Comparison of ENCODE assay signal across 26 mouse cellular contexts in genomic region chr10:80990406-80990805, GRCm38 (mm10). TPM values are rescaled to one million over a fixed set of nuclear protein-coding genes. Genes with fewer than 3 reads are reported as not detected.
DNase-seq lines count a peak whose midpoint lies in the region; ATAC-seq and TF ChIP-seq lines count a peak whose summit lies in the region.
"Had no signal": no experiment of that assay in that cellular context is flagged by ENCODE, and none has a peak within 500 bp of the region (broad histone marks: within the 10 kb centered on the region; RNA-seq: fewer than 3 reads in every experiment).

No protein-coding gene starts in this region.

- no peaks in the 10 kb centered on the region for H3K9me3 ChIP-seq in lung, postnatal 0 days (ENCODE audit: low read length)
- H3K9me3 ChIP-seq in heart, embryonic 10.5 days: no peaks in the 10 kb centered on the region
- H3K9me3 ChIP-seq: embryonic facial prominence, embryonic 10.5 days; forebrain, embryonic 15.5 days; heart, embryonic 13.5 days; limb, embryonic 15.5 days; neural tube, embryonic 13.5 days had no signal

- H3K9ac ChIP-seq in lung, postnatal 0 days (replicated peaks; ENCODE audit: low read depth): no peak overlapping the region
- H3K9ac ChIP-seq: forebrain, embryonic 15.5 days; heart, embryonic 13.5 days; limb, embryonic 15.5 days; liver, embryonic 14.5 days; lung, embryonic 14.5 days; neural tube, embryonic 13.5 days had no signal

- TF ChIP-seq POLR2A in spleen, adult 2 months (IDR thresholded peaks at IDR 0.05; ENCODE audit: low read depth, low read length): no peak

- WGBS in lung, postnatal 0 days: 74% methylated on average over 7 of the region's 7 CpGs
- 23% methylated on average over 7 of the region's 7 CpGs for WGBS in spleen, adult 2 months
- WGBS in heart, embryonic 10.5 days: 65% methylated on average over 7 of the region's 7 CpGs

- H3K36me3 ChIP-seq in lung, postnatal 0 days (ENCODE audit: insufficient read depth, low read length): no peaks in the 10 kb centered on the region
- H3K36me3 ChIP-seq in spleen, adult 2 months (ENCODE audit: control insufficient read depth, insufficient read depth, low read length): no peaks in the 10 kb centered on the region
- no peaks in the 10 kb centered on the region for H3K36me3 ChIP-seq in heart, embryonic 10.5 days
- H3K36me3 ChIP-seq: embryonic facial prominence, embryonic 10.5 days; forebrain, embryonic 15.5 days; heart, embryonic 13.5 days; limb, embryonic 15.5 days; neural tube, embryonic 13.5 days had no signal

- peak; percentile 6 for DNase-seq in lung, postnatal 10 days
- DNase-seq in lung, postnatal 0 days (ENCODE audit: low spot score): no peak
- DNase-seq in spleen, adult 2 months (ENCODE audit: low read depth in 1 of 2, low spot score in 2 of 2): peak in 1 of 2 experiments; percentile 58
- DNase-seq in thymus, postnatal 10 days (ENCODE audit: low spot score in 2 of 2): peak; percentile 54
- no peak for DNase-seq in right cerebral cortex, postnatal 4 days
- no peak for DNase-seq in layer of hippocampus, adult 18-20 months (ENCODE audit: low spot score in 2 of 2)
- DNase-seq in heart, embryonic 10.5 days (ENCODE audit: low spot score): no peak
- DNase-seq: adrenal gland, postnatal 14 days; cerebellum, adult 9-10 months; gastrocnemius, postnatal 14 days; heart, adult 11 months; heart, postnatal 14 days; kidney, adult 18-20 months; left cerebral cortex, postnatal 4 days; lung, postnatal 4 days had no signal

- H3K4me1 ChIP-seq in lung, postnatal 0 days (ENCODE audit: insufficient read depth, low read depth, low read length): peaks cover 4% of the 10 kb centered on the region; the same call in 1 of the 2 replicates
- peaks cover 25% of the 10 kb centered on the region; the same call in 1 of the 2 replicates for H3K4me1 ChIP-seq in spleen, adult 2 months (ENCODE audit: control insufficient read depth, insufficient read depth, insufficient read length)
- H3K4me1 ChIP-seq in heart, embryonic 10.5 days: peaks cover 27% of the 10 kb centered on the region

- TF ChIP-seq CTCF in lung, postnatal 0 days (IDR thresholded peaks at IDR 0.05): no peak
- TF ChIP-seq CTCF in spleen, adult 2 months (IDR thresholded peaks at IDR 0.05; ENCODE audit: extremely low read depth, insufficient read depth, insufficient read length, insufficient replicate concordance): no peak

- H3K27ac ChIP-seq in lung, postnatal 0 days (ENCODE audit: low read length): no peak overlapping the region
- 0 out of 2 replicates have a peak overlapping the region, but pooled peaks have one; percentile 16 for H3K27ac ChIP-seq in spleen, adult 2 months (ENCODE audit: insufficient read depth, low read length)
- no peak overlapping the region for H3K27ac ChIP-seq in heart, embryonic 10.5 days
- H3K27ac ChIP-seq: embryonic facial prominence, embryonic 10.5 days; forebrain, embryonic 15.5 days; heart, embryonic 13.5 days; kidney, postnatal 0 days; limb, embryonic 15.5 days; liver, embryonic 14.5 days; neural tube, embryonic 13.5 days had no signal

- TF ChIP-seq EP300 in lung, postnatal 0 days (IDR thresholded peaks at IDR 0.05): no peak

- no peak overlapping the region for H3K4me3 ChIP-seq in lung, postnatal 0 days (ENCODE audit: low read depth, low read length)
- H3K4me3 ChIP-seq in spleen, adult 2 months (ENCODE audit: extremely low read depth, insufficient read depth, insufficient read length): no peak overlapping the region
- no peak overlapping the region for H3K4me3 ChIP-seq in heart, embryonic 10.5 days
- H3K4me3 ChIP-seq: embryonic facial prominence, embryonic 10.5 days; forebrain, embryonic 15.5 days; heart, embryonic 13.5 days; limb, embryonic 15.5 days; neural tube, embryonic 13.5 days had no signal

- no peak for ATAC-seq in lung, postnatal 0 days
- ATAC-seq: forebrain, embryonic 15.5 days had no signal

- no peak overlapping the region for H3K4me2 ChIP-seq in lung, postnatal 0 days (replicated peaks; ENCODE audit: low read depth, low read length)
- H3K4me2 ChIP-seq: forebrain, embryonic 15.5 days; heart, embryonic 13.5 days; limb, embryonic 15.5 days; lung, embryonic 14.5 days; neural tube, embryonic 13.5 days had no signal

- H3K27me3 ChIP-seq in lung, postnatal 0 days (replicated peaks; ENCODE audit: insufficient read depth, low read length): 0 out of 2 replicates have a peak, but pooled peaks cover 8% of the 10 kb centered on the region
- no peaks in the 10 kb centered on the region for H3K27me3 ChIP-seq in spleen, adult 2 months (ENCODE audit: control insufficient read depth, insufficient read depth, low read length)
- peaks cover 60% of the 10 kb centered on the region for H3K27me3 ChIP-seq in heart, embryonic 10.5 days (ENCODE audit: insufficient read depth, poor library complexity, severe bottlenecking)

RNA-seq across cellular contexts. Expression of gene Gng7, which starts 24.3 kb away (rescaled TPM):
- polyA plus RNA-seq in lung, postnatal 0 days (2015; fragmentation: Nextera tagmentation; extraction: Ambion mirVana): 1.0 and 1.4 TPM in 2 replicates
- 0.75 and 0.91 TPM in 2 replicates for polyA plus RNA-seq in spleen, adult 2 months (2012; rRNA removed)
- total RNA-seq in layer of hippocampus, adult 18-20 months (2021): 100 to 1,000 TPM; 166 to 173 TPM
- polyA plus RNA-seq in heart, embryonic 10.5 days (2016; fragmentation: Nextera tagmentation; extraction: Ambion mirVana): 1.5 and 2.1 TPM in 2 replicates
- polyA plus RNA-seq: inflammation-experienced regulatory T-cells, adult 6 months had no signal

RNA-seq across cellular contexts. Expression of gene Diras1, which starts 35.1 kb away (rescaled TPM):
- polyA plus RNA-seq in lung, postnatal 0 days (2015; fragmentation: Nextera tagmentation; extraction: Ambion mirVana): not detected in 2 replicates
- 0.04 TPM in 1 of 2 replicates, not detected in the other for polyA plus RNA-seq in spleen, adult 2 months (2012; rRNA removed)
- total RNA-seq in layer of hippocampus, adult 18-20 months (2021): 10 to 100 TPM; 96.6 to 98.2 TPM
- polyA plus RNA-seq in heart, embryonic 10.5 days (2016; fragmentation: Nextera tagmentation; extraction: Ambion mirVana): 0.08 and 0.11 TPM in 2 replicates
- total RNA-seq: common myeloid progenitor, adult 5-6 weeks; megakaryocyte-erythroid progenitor cell, adult 5-6 weeks had no signal
- polyA plus RNA-seq: inflammation-experienced regulatory T-cells, adult 6 months; liver, embryonic 14.5 days had no signal

RNA-seq across cellular contexts. Expression of gene Slc39a3, which starts 46.8 kb away (rescaled TPM):
- polyA plus RNA-seq in lung, postnatal 0 days (2015; fragmentation: Nextera tagmentation; extraction: Ambion mirVana): 15.4 and 16.0 TPM in 2 replicates
- polyA plus RNA-seq in spleen, adult 2 months (2012; rRNA removed): 22.3 and 26.0 TPM in 2 replicates
- total RNA-seq in layer of hippocampus, adult 18-20 months (2021): 10 to 100 TPM; 62.1 to 64.4 TPM
- 8.9 and 10.7 TPM in 2 replicates for polyA plus RNA-seq in heart, embryonic 10.5 days (2016; fragmentation: Nextera tagmentation; extraction: Ambion mirVana)

Comparison
In these comparisons a context has a peak if more than half of its experiments do, and no peak if none do; other contexts are left out.
1. DNase-seq: peak in lung, postnatal 10 days (single experiment) and thymus, postnatal 10 days (2 of 2); none in lung, postnatal 0 days (single experiment), right cerebral cortex, postnatal 4 days (single experiment), layer of hippocampus, adult 18-20 months (0 of 2) and heart, embryonic 10.5 days (single experiment).